Mouse (Mus musculus): Measurements from ENCODE around the gene AB124611. TPM values are rescaled to one million over a fixed set of nuclear protein-coding genes. Genes with fewer than 3 reads are reported as not detected.
"Not testable (repeated sequence)": the region's sequence is repeated elsewhere in the genome, so short reads cannot be mapped to it uniquely, and the experiment has no call there.

The AB124611 gene
- polyA plus RNA-seq, 1 experiment from 2014 or later = 4.7 TPM

DNA sequence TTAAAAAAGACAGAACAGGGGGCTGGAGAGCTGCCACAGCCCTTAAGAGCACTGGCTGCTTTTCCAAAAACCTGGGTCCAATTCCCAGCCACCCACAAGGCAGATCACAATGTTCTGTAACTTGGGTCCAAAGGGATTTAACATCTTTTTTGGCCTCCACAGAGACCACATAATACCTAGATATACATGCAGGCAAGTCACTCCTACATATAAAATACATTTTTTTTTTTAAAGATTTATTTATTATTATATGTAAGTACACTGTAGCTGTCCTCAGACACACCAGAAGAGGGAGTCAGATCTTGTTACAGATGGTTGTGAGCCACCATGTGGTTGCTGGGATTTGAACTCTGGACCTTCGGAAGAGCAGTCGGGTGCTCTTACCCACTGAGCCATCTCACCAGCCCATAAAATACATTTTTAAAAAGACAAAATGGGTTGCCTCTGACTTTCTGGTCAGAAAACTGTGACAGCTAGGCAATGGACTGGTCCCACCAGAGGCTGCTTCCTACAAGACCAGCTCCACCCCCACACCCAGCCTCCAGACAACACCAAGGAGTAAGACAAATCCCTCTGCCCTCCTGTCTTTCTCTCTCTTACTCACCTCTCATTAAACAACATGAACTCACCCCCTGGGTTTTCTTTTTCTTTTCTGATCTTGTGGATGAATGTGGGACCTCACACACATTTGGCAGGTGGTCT lies 1.3 kb downstream of the AB124611 start:
- H3K4me1 ChIP-seq = peaks cover 18% of the 10 kb centered on the region
- H3K4me3 ChIP-seq = no peak overlapping the region
- no peak for DNase-seq (ENCODE audit: low spot score)

DNA sequence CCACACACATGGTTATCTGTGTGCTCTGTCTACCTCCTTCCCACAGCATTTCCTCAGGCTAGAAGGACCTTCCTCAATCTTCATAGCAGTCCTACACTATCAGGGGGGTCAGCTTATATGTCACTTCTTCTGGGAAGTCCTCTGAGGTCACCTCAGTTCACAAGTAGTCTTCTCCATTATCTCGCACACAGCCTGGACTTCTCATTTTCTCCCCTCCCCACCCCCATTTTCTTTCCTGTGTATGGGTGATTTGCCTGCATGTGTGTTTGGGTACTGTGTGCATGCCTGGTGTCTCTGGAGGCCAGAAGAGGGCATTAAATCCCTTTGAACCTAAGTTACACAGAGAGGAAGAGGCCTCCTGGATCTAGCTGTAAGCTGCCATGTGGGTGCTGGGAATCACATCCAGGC lies 1.9 kb downstream of the AB124611 start:
- DNase-seq (ENCODE audit: low spot score) = no peak
- 50% methylated on average over 1 of the region's 1 CpGs for WGBS
- Histone ChIP-seq H3K4me3 (no peak overlapping the region), H3K9me3 (no peaks in the 10 kb centered on the region), H3K27ac (replicated peaks) (no peak overlapping the region), H3K27me3 (replicated peaks; ENCODE audit: low read depth, poor library complexity, severe bottlenecking) (no peaks in the 10 kb centered on the region), H3K36me3 (replicated peaks) (peaks cover 3% of the 10 kb centered on the region; the same call in 1 of the 2 replicates), H3K4me1 (peaks cover 18% of the 10 kb centered on the region)

More for the DNA sequence above, 1.3 kb downstream of the AB124611 start:
- WGBS = 96% methylated on average over 2 of the region's 2 CpGs
- Histone ChIP-seq H3K27ac (replicated peaks) (no peak overlapping the region), H3K36me3 (replicated peaks) (peaks cover 3% of the 10 kb centered on the region; the same call in 1 of the 2 replicates), H3K27me3 (replicated peaks; ENCODE audit: low read depth, poor library complexity, severe bottlenecking) (no peaks in the 10 kb centered on the region), H3K9me3 (peaks cover 1% of the 10 kb centered on the region)

DNA sequence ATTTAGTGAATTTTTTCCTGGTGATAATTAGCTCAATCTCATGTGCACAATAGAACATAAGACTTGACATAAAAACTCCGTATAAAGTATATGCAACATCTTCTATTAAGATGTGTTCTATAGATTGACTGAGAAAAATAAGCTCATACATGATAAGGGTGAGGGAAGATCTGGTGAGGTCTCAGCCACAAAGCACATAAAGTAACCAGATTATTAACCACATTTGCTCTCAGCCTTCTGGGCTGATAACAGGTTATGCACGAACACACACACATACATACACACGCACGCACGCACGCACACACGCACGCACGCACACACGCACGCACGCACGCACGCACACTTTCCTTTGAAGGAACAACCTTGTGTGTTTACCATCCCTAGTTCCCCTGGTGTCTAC lies 10.5 kb downstream of the AB124611 start:
- Histone ChIP-seq H3K27me3 (replicated peaks; ENCODE audit: low read depth, poor library complexity, severe bottlenecking) (no peaks in the 10 kb centered on the region), H3K4me1 (no peaks in the 10 kb centered on the region), H3K36me3 (replicated peaks) (peaks cover 20% of the 10 kb centered on the region), H3K27ac (replicated peaks) (no peak overlapping the region), H3K4me3 (no peak overlapping the region), H3K9me3 (no peaks in the 10 kb centered on the region; the same call in 1 of the 2 replicates)
- WGBS = 96% methylated on average over 14 of the region's 14 CpGs
- no peak for DNase-seq (ENCODE audit: low spot score)

DNA sequence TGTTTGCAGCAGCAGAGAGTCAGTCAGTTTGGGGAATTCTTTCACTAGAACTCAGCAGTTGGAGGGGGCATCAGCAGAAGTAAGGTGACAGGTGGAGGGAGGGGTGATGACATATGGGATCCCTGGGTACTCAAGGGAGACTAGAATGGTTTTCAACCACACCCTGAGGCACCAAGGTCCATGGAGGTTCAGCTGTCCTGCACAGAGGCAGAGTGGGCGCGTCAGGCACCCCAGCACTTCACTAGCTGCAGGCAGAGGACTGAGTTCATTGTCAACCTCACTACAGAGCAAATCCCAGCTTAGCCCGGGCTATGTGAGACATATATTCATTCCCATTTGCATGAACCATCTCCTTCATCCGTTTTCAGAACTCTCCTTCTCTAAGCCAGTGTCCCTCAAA lies 11.0 kb downstream of the AB124611 start:
- H3K27ac ChIP-seq (replicated peaks) = no peak overlapping the region
- 77% methylated on average over 4 of the region's 4 CpGs for WGBS
- no peaks in the 10 kb centered on the region; the same call in 1 of the 2 replicates for H3K9me3 ChIP-seq
- DNase-seq (ENCODE audit: low spot score) = no peak
- H3K36me3 ChIP-seq (replicated peaks) = peaks cover 20% of the 10 kb centered on the region
- H3K4me1 ChIP-seq = no peaks in the 10 kb centered on the region
- H3K4me3 ChIP-seq = no peak overlapping the region
- H3K27me3 ChIP-seq (replicated peaks; ENCODE audit: low read depth, poor library complexity, severe bottlenecking) = no peaks in the 10 kb centered on the region

DNA sequence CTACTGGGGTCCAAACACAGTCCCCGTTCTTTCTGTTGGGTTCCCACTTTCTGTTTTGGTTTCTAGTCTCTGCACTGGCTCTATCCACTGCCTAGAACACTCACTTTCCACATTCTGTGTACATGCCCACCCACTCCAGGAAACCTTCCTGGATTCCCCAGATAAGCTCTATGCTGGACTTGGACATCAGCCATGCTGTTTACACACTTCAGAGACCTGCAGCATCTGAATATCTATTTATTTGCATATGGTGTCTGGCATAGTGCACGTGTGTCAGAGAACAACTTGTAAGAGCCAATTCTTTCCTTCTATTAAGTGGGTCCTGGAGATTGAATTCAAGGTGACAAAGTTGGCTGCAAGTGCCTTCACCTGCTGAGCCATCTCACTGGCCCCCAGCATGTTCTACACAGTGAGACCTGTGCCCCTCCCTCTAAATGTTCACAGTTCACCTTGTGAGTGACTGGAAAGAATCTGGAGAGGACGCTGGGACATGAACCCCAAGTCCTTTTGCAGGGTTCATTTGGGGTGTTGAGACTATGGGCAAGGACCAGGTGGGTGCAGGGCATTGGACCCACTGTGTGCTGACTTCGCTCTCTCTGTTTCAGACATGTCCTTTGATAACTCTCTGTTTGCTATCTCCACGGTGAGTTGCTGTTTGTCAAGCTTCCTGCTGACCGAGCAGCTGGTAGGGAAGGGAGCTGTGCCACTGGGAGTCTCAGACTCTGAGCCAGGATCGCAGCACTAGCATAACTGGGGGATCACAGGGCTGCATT lies 14.2 kb downstream of the AB124611 start:
- Histone ChIP-seq H3K36me3 (replicated peaks) (peaks cover 20% of the 10 kb centered on the region), H3K4me1 (peaks cover 7% of the 10 kb centered on the region), H3K27ac (replicated peaks) (no peak overlapping the region), H3K4me3 (no peak overlapping the region), H3K9me3 (no peaks in the 10 kb centered on the region), H3K27me3 (replicated peaks; ENCODE audit: low read depth, poor library complexity, severe bottlenecking) (no peaks in the 10 kb centered on the region)
- no peak for DNase-seq (ENCODE audit: low spot score)
- WGBS = 80% methylated on average over 7 of the region's 7 CpGs

DNA sequence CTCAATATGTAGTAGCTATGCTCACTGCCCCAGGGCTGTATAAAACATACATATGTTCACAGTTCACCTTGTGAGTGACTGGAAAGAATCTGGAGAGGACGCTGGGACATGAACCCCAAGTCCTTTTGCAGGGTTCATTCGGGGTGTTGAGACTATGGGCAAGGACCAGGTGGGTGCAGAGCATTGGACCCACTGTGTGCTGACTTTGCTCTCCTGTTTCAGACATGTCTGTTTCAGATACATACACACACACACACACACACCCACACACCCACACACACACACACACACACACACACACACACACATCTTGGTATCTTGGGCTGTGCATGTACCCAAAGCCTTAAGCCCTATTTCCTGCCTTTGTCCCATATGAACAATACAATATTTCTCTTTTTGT lies 16.0 kb downstream of the AB124611 start:
- not testable (repeated sequence) for H3K27me3 ChIP-seq (replicated peaks; ENCODE audit: low read depth, poor library complexity, severe bottlenecking); H3K27ac ChIP-seq (replicated peaks); H3K4me3 ChIP-seq; H3K9me3 ChIP-seq; DNase-seq (ENCODE audit: low spot score)
- WGBS = 91% methylated on average over 2 of the region's 2 CpGs
- peaks cover 14% of the 10 kb centered on the region for H3K36me3 ChIP-seq (replicated peaks)
- H3K4me1 ChIP-seq = peaks cover 12% of the 10 kb centered on the region

DNA sequence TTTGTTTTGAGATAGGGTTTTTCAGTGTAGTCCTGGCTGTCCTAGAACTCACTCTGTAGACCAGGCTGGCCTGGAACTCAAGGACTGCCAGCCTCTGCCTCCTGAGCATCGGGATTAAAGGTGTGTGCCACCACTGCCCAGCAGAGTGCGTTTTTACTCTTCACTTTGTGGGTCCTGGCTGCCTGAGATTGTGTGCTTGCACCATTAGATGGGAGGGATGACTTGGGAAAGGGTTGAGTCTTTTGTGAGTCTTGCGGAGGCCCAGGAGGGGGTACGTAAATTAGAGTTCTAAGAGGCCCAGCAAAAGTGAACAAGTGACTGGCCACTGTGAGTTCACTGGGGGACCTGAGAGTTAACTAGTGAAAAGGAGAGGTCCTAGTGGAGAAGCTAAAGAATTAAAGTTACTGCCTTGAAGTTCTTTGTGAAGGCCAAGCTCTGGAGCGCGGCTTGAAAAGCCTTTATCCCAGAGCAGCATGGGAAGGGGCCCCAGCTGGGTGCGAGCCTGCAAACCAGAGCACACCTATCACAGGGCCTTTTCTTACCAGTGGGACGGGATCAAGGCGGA lies 19.5 kb downstream of the AB124611 start:
- peak overlapping the region; percentile 89 for H3K4me3 ChIP-seq
- no peak for DNase-seq (ENCODE audit: low spot score)
- H3K36me3 ChIP-seq (replicated peaks) = peaks cover 25% of the 10 kb centered on the region
- WGBS = 5% methylated on average over 9 of the region's 9 CpGs
- no peaks in the 10 kb centered on the region for H3K9me3 ChIP-seq
- peak overlapping the region; percentile 99 for H3K27ac ChIP-seq (replicated peaks)
- no peaks in the 10 kb centered on the region for H3K27me3 ChIP-seq (replicated peaks; ENCODE audit: low read depth, poor library complexity, severe bottlenecking)
- peaks cover 26% of the 10 kb centered on the region for H3K4me1 ChIP-seq

DNA sequence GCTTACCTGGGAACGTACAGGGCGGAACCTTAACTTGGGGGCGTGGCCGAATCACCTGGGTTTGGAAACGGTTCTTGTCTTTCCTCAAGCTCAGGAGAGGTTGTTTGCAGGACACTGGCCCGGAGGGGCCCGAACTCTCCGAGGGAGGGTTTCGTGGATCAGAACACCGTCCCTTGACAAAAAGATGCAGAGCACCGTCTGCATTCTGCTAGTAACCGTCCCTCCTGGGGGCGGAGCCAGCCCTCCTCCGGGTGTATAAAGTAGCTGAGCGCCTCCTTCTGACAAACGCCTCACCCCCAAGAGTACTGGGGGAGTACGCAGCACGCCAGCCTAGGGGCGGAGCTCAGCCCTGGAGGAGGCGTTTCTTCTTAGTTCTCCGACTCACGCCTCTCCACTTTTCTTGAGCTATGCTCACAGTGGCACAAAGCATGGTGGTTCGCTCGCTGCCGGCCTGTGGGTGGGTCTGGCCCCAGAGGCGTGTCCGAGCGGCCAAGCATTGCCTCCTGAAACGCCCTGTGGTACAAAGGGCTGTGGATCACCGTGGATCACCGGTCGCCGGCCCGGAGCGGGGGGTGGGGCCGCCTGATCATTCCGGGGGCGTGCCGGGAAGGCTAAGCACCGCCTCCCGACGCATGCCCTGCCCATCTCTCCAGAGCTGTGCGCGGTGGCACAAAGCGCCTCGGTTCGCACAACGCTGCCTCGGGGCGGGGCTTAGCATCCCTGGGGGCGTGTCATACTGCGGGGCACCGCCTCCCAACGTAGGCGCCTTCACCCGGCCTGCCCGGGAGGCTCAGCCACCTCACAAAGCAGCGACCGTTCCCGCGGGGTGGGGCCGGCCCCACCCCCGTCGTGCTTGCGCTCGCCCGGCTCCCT lies 20.2 kb downstream of the AB124611 start:
- Histone ChIP-seq H3K9me3 (no peaks in the 10 kb centered on the region), H3K36me3 (replicated peaks) (peaks cover 28% of the 10 kb centered on the region), H3K27me3 (replicated peaks; ENCODE audit: low read depth, poor library complexity, severe bottlenecking) (no peaks in the 10 kb centered on the region), H3K27ac (replicated peaks) (peak overlapping the region; percentile 99), H3K4me1 (peaks cover 26% of the 10 kb centered on the region), H3K4me3 (peak overlapping the region; percentile 89)
- DNase-seq (ENCODE audit: low spot score) = peak; percentile 100
- under 1% methylated on average over 67 of the region's 67 CpGs for WGBS

DNA sequence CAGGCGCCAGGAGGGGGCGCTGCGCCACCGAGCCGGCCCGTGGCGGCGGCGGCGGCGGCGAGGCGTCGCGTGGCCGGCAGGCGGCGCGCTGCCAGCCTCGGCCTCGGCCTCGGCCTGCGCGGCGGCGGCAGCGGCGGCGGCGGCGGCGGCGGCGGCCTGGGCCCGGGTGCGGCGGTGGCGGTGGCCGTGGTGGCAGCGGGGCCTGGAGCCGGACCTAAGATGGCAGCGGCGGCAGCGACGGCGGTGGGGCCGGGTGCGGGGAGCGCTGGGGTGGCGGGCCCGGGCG lies 20.8 kb downstream of the AB124611 start, which contains the start of gene Carm1:
Carm1 (plus strand) TSS at position 106 of the 286 bp plus-strand sequence.
- 17% methylated on average over 52 of the region's 52 CpGs for WGBS
- Histone ChIP-seq H3K36me3 (replicated peaks) (peaks cover 33% of the 10 kb centered on the region), H3K27ac (replicated peaks) (peak within 1 kb of the TSS; percentile 99), H3K9me3 (no peaks in the 10 kb centered on the region), H3K4me3 (peak within 1 kb of the TSS; percentile 89), H3K27me3 (replicated peaks; ENCODE audit: low read depth, poor library complexity, severe bottlenecking) (no peaks in the 10 kb centered on the region), H3K4me1 (peaks cover 26% of the 10 kb centered on the region)
- no peak for DNase-seq (ENCODE audit: low spot score)

DNA sequence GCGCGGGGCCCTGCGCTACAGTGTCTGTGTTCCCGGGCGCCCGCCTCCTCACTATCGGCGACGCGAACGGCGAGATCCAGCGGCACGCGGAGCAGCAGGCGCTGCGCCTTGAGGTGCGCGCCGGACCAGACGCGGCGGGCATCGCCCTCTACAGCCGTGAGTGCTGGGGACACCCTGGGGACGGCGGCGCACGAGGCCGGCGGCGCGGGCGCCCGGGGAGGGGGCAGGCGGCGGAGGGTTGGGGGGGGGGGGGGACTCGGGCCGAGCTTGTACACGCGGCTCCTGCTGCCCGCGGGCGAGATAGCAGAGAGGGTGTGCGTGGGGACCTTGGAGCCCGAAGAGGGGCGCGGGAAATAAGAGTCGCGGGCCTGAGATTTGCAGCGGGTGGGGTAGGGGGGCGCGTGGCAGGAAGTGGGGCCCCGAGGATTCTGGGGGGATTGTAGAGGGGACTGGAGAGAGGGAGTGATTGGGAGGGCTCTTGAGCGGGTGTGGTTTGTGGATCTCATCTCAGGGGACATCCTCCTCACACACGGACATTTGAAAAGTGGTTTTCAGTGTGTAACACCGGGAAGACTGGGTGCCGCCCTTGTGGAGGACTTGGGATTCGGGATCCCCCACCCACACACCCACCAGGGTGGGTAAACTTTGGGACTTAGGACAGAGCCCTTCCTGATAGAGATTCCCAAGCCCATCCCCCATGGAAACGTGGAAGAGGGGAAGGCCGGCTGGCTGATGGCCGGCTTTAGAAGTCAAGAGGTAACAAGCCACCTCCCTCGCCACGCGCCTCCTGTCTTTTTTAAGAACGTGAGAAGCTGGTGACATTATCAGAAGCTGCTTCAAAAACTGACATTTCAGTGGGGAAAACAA lies 21.3 kb downstream of the AB124611 start:
- H3K9me3 ChIP-seq = no peaks in the 10 kb centered on the region
- H3K4me1 ChIP-seq = peaks cover 26% of the 10 kb centered on the region
- peak; percentile 75 for DNase-seq (ENCODE audit: low spot score)
- peak overlapping the region; percentile 99 for H3K27ac ChIP-seq (replicated peaks)
- WGBS = 1% methylated on average over 65 of the region's 66 CpGs
- peak overlapping the region; percentile 89 for H3K4me3 ChIP-seq
- H3K27me3 ChIP-seq (replicated peaks; ENCODE audit: low read depth, poor library complexity, severe bottlenecking) = no peaks in the 10 kb centered on the region
- H3K36me3 ChIP-seq (replicated peaks) = peaks cover 38% of the 10 kb centered on the region

DNA sequence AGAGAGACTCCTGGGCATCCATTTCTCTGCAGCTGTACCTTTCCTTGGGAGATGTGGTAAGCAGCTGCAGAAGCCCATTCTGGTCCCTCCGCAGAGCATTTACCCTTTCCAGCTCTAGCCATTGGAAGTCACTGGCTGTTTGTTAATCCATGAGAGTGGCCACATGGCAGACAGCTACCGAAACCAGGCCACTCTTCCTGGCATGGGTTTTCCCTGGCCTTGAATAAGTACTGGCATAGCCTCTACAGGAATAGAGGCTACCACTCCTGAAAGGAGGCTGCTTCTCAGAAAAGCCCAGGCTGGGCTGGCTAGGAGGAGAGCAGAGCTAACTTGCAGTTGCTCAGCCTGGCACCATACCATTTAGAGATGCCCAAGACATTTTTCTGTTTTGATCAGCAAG lies 25.1 kb downstream of the AB124611 start:
- Histone ChIP-seq H3K4me3 (no peak overlapping the region), H3K27ac (replicated peaks) (no peak overlapping the region), H3K27me3 (replicated peaks; ENCODE audit: low read depth, poor library complexity, severe bottlenecking) (no peaks in the 10 kb centered on the region), H3K4me1 (peaks cover 14% of the 10 kb centered on the region), H3K9me3 (no peaks in the 10 kb centered on the region), H3K36me3 (replicated peaks) (peaks cover 74% of the 10 kb centered on the region)
- WGBS = 95% methylated on average over 2 of the region's 2 CpGs
- no peak for DNase-seq (ENCODE audit: low spot score)
